Mouse (Mus musculus) kidney, adult 8-10 months (tissue): ENCODE measurements around the gene Tmem43.
A peak's percentile ranks its signal among the peaks of the same experiment; 100 is the strongest.
"Not testable (repeated sequence)": the region's sequence is repeated elsewhere in the genome, so short reads cannot be mapped to it uniquely, and the experiment has no call there.

ENCODE experiments used
- DNase-seq, 2 experiments: peaks; one replicate each; pipeline ENCODE4 v3.0.0; 2022

The Tmem43 gene

GRCm38 (mm10) chr6:91472868-91473804 lies at the start of gene Tmem43, which contains the start of gene Chchd4:
Gene Tmem43, plus strand, starts transcription at chr6:91473703.
Gene Chchd4, minus strand, starts transcription at chr6:91473546.
- peak; percentile 99 for DNase-seq

- no peak for DNase-seq
Measured at GRCm38 (mm10) chr6:91424151-91424550, 49.4 kb upstream of the Tmem43 start.

GRCm38 (mm10) chr6:91440474-91441144 lies 32.9 kb upstream of the Tmem43 start:
- DNase-seq, result peak; percentile 94 to 98

GRCm38 (mm10) chr6:91441145-91441662 lies 32.3 kb upstream of the Tmem43 start:
- DNase-seq, result no peak

GRCm38 (mm10) chr6:91445316-91445715 lies 28.2 kb upstream of the Tmem43 start:
- DNase-seq, result no peak

- DNase-seq, result no peak
Measured at GRCm38 (mm10) chr6:91449472-91450225, 23.9 kb upstream of the Tmem43 start.

GRCm38 (mm10) chr6:91452056-91452455 lies 21.4 kb upstream of the Tmem43 start:
- DNase-seq, result no peak

GRCm38 (mm10) chr6:91454546-91454945 lies 19.0 kb upstream of the Tmem43 start:
- no peak for DNase-seq

- peak; percentile 80 to 86 for DNase-seq
Measured at GRCm38 (mm10) chr6:91459471-91459870, 14.0 kb upstream of the Tmem43 start.

GRCm38 (mm10) chr6:91465756-91466155 lies 7.7 kb upstream of the Tmem43 start:
- DNase-seq, result peak; percentile 57 to 59

GRCm38 (mm10) chr6:91467106-91467505 lies 6.4 kb upstream of the Tmem43 start:
- DNase-seq, result no peak

- DNase-seq, result no peak
Measured at GRCm38 (mm10) chr6:91470712-91471111, 2.8 kb upstream of the Tmem43 start.

GRCm38 (mm10) chr6:91471427-91471826 lies 2.1 kb upstream of the Tmem43 start:
- not testable (repeated sequence) for DNase-seq

GRCm38 (mm10) chr6:91472319-91472718 lies 1.2 kb upstream of the Tmem43 start:
- no peak for DNase-seq

GRCm38 (mm10) chr6:91473805-91474440 lies 420 bp downstream of the Tmem43 start:
- DNase-seq, result no peak

- no peak for DNase-seq
Measured at GRCm38 (mm10) chr6:91474441-91475190, 1.1 kb downstream of the Tmem43 start.

GRCm38 (mm10) chr6:91476541-91476940 lies 3.0 kb downstream of the Tmem43 start:
- no peak for DNase-seq

GRCm38 (mm10) chr6:91483371-91483770 lies 9.9 kb downstream of the Tmem43 start:
- DNase-seq, result no peak

- no peak for DNase-seq
Measured at GRCm38 (mm10) chr6:91486736-91487453, 13.4 kb downstream of the Tmem43 start.

GRCm38 (mm10) chr6:91488496-91489212 lies 15.2 kb downstream of the Tmem43 start:
- peak in 1 of 2 experiments; percentile 39 for DNase-seq
